Comparison of ENCODE assay signal across 31 mouse cellular contexts in the genomic region with DNA sequence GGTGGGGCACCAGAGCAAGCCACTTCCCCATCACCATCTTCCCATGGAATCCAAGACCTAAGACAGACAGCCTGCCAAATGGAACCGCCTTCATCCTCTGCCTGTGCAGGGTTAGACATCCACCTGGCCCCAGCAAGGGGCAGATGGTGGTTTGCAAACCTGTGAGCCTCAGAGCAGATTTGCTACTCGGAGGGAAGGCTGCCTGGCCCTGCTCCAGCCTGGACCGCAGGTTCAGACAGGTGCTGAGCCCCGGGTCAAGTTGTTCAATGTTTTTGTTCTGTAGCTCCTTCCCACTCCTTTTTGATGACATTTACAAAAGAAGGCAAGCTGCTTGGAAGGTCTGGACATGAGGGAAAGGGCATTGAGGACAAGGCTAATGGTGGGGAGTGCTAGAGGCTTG. TPM values are rescaled to one million over a fixed set of nuclear protein-coding genes. Genes with fewer than 3 reads are reported as not detected.
"Had no signal": no experiment of that assay in that cellular context is flagged by ENCODE, and none has a peak within 500 bp of the region (broad histone marks: within the 10 kb centered on the region; RNA-seq: fewer than 3 reads in every experiment).

No protein-coding gene starts in this region.

RNA-seq across cellular contexts. Expression of a gene that starts 31.7 kb away (rescaled TPM):
- total RNA-seq: gastrocnemius, postnatal 14 days; gastrocnemius, postnatal 36 days; heart, adult 2 months; heart, postnatal 14 days; heart, postnatal 36 days; hematopoietic stem cell, adult 5-6 weeks; hindbrain, postnatal 0 days; layer of hippocampus, adult 18-20 months; layer of hippocampus, adult 8-10 months; layer of hippocampus, postnatal 14 days; layer of hippocampus, postnatal 36 days; left cerebral cortex, adult 18-20 months; left cerebral cortex, adult 8-10 months; left cerebral cortex, postnatal 10 days; left cerebral cortex, postnatal 25 days; left cerebral cortex, postnatal 4 days; liver, adult 2 months had no signal
- polyA plus RNA-seq: heart, adult 2 months; heart, embryonic 11.5 days; heart, embryonic 13.5 days; heart, embryonic 15.5 days; heart, postnatal 0 days; hindbrain, embryonic 11.5 days; hindbrain, postnatal 0 days; intestine, embryonic 14.5 days; intestine, embryonic 16.5 days; kidney, postnatal 0 days; limb, embryonic 11.5 days; limb, embryonic 13.5 days; limb, embryonic 15.5 days; liver, embryonic 12.5 days; liver, embryonic 14.5 days; liver, embryonic 16.5 days had no signal
